8 mouse cellular contexts compared by ENCODE assay signal in genomic region chr7:58626305-58627155, GRCm38 (mm10). TPM values are rescaled to one million over a fixed set of nuclear protein-coding genes. Genes with fewer than 3 reads are reported as not detected.
DNase-seq lines count a peak whose midpoint lies in the region; ATAC-seq lines count a peak whose summit lies in the region.

No protein-coding gene starts in this region.

- no peaks in the 10 kb centered on the region for H3K4me1 ChIP-seq in heart, embryonic 15.5 days (replicated peaks)
- no peaks in the 10 kb centered on the region for H3K4me1 ChIP-seq in forebrain, embryonic 14.5 days (ENCODE audit: control insufficient read depth, insufficient read depth, low read length)

- H3K4me2 ChIP-seq in heart, embryonic 15.5 days: no peak overlapping the region
- no peak overlapping the region for H3K4me2 ChIP-seq in forebrain, embryonic 14.5 days (ENCODE audit: low read length)

- DNase-seq in layer of hippocampus, adult 9-11 months: peak; percentile 3
- no peak for DNase-seq in layer of hippocampus, adult 8-10 months (ENCODE audit: low spot score in 2 of 2)
- peak; percentile 17 for DNase-seq in brain, adult 2 months (ENCODE audit: low read depth, low spot score)
- DNase-seq in forebrain, embryonic 14.5 days (ENCODE audit: low spot score): no peak
- DNase-seq in left cerebral cortex, adult 8-10 months (ENCODE audit: low spot score in 2 of 2): no peak
- no peak for DNase-seq in frontal cortex, postnatal 36 days (ENCODE audit: low spot score in 2 of 2)

- WGBS in heart, embryonic 15.5 days: 65% methylated on average over 9 of the region's 9 CpGs
- WGBS in forebrain, embryonic 14.5 days: 78% methylated on average over 9 of the region's 9 CpGs

- H3K9me3 ChIP-seq in heart, embryonic 15.5 days (replicated peaks): no peaks in the 10 kb centered on the region
- H3K9me3 ChIP-seq in forebrain, embryonic 14.5 days (replicated peaks; ENCODE audit: control insufficient read depth, low read length): no peaks in the 10 kb centered on the region

- ATAC-seq in heart, embryonic 15.5 days (replicated peaks; ENCODE audit: insufficient number of reproducible peaks, insufficient read depth, low FRiP score, low read depth): no peak
- ATAC-seq in megakaryocyte progenitor cell, adult 5-6 weeks (replicated peaks; ENCODE audit: poor library complexity): peak; percentile 86
- no peak for ATAC-seq in forebrain, embryonic 14.5 days

- H3K4me3 ChIP-seq in heart, embryonic 15.5 days: no peak overlapping the region
- no peak overlapping the region for H3K4me3 ChIP-seq in forebrain, embryonic 14.5 days (ENCODE audit: low read depth, low read length)

- H3K9ac ChIP-seq in heart, embryonic 15.5 days: no peak overlapping the region
- no peak overlapping the region for H3K9ac ChIP-seq in forebrain, embryonic 14.5 days (ENCODE audit: low read length)

- no peaks in the 10 kb centered on the region for H3K36me3 ChIP-seq in heart, embryonic 15.5 days
- H3K36me3 ChIP-seq in forebrain, embryonic 14.5 days (ENCODE audit: control insufficient read depth, insufficient read depth, low read length): no peaks in the 10 kb centered on the region

- H3K27me3 ChIP-seq in heart, embryonic 15.5 days: no peaks in the 10 kb centered on the region
- no peaks in the 10 kb centered on the region for H3K27me3 ChIP-seq in forebrain, embryonic 14.5 days (replicated peaks; ENCODE audit: control insufficient read depth, insufficient read depth, low read length)

- H3K27ac ChIP-seq in heart, embryonic 15.5 days: 0 out of 2 replicates have a peak overlapping the region, but pooled peaks have one; percentile 0
- no peak overlapping the region for H3K27ac ChIP-seq in forebrain, embryonic 14.5 days (ENCODE audit: low read depth, low read length)

RNA-seq across cellular contexts. Expression of gene Atp10a, which starts 29.4 kb away (rescaled TPM):
- total RNA-seq in layer of hippocampus, adult 8-10 months (2022): 1 to 10 TPM; 7.8 to 8.6 (median 8.2) TPM
- 1.5 and 2.4 TPM in 2 replicates for polyA plus RNA-seq in heart, embryonic 15.5 days (2015; fragmentation: Nextera tagmentation; extraction: Ambion mirVana)
- 12.1 and 13.8 TPM in 2 replicates for total RNA-seq in megakaryocyte progenitor cell, adult 5-6 weeks (2015)
- total RNA-seq in megakaryocyte progenitor cell, adult 5-6 weeks (2017): 15.1 and 17.9 TPM in 2 replicates
- 0.93 and 1.1 TPM in 2 replicates for polyA plus RNA-seq in forebrain, embryonic 14.5 days (2014; fragmentation: Nextera tagmentation; extraction: Ambion mirVana)
- total RNA-seq in left cerebral cortex, adult 8-10 months (2022): 1 to 10 TPM; 8.0 to 8.6 (median 8.5) TPM

Comparison
In these comparisons a context has a peak if more than half of its experiments do, and no peak if none do; other contexts are left out.
1. DNase-seq: peak in layer of hippocampus, adult 9-11 months (single experiment) and brain, adult 2 months (single experiment); none in layer of hippocampus, adult 8-10 months (0 of 2), forebrain, embryonic 14.5 days (single experiment), left cerebral cortex, adult 8-10 months (0 of 2) and frontal cortex, postnatal 36 days (0 of 2).